Mouse (Mus musculus): Measurements from ENCODE around the gene Arhgap23. TPM values are rescaled to one million over a fixed set of nuclear protein-coding genes. Genes with fewer than 3 reads are reported as not detected.

Gene Arhgap23
- polyA plus RNA-seq, 1 experiment from 2014 or later = 5.0 TPM

GRCm38 (mm10) chr11:97513066-97513465, 97.7 kb downstream of the Arhgap23 start:
- no peak for DNase-seq (ENCODE audit: low spot score)
- H3K27ac ChIP-seq (ENCODE audit: low read depth) = no peak overlapping the region
- no peaks in the 10 kb centered on the region; the same call in 1 of the 2 replicates for H3K4me1 ChIP-seq (replicated peaks; ENCODE audit: control insufficient read depth, insufficient read depth, low read length)
- no peak overlapping the region for H3K4me3 ChIP-seq (ENCODE audit: low read depth, low read length)
- WGBS = 81% methylated on average over 3 of the region's 3 CpGs
- H3K9me3 ChIP-seq (ENCODE audit: control insufficient read depth, low read length) = no peaks in the 10 kb centered on the region
- no peaks in the 10 kb centered on the region for H3K36me3 ChIP-seq (ENCODE audit: control insufficient read depth, insufficient read depth, low read length)
- no peak overlapping the region for H3K9ac ChIP-seq (ENCODE audit: low read length)
- no peak overlapping the region for H3K4me2 ChIP-seq (ENCODE audit: low read length)
- H3K27me3 ChIP-seq (replicated peaks; ENCODE audit: control insufficient read depth, insufficient read depth, low read length) = no peaks in the 10 kb centered on the region; the same call in 1 of the 2 replicates
- ATAC-seq (replicated peaks; ENCODE audit: low FRiP score, low TSS enrichment, low read depth) = no peak

- no peak for ATAC-seq (replicated peaks; ENCODE audit: low FRiP score, low TSS enrichment, low read depth)
These were observed 105.2 kb downstream of the Arhgap23 start for GRCm38 (mm10) chr11:97520541-97520940.

GRCm38 (mm10) chr11:97521741-97522474, 106.6 kb downstream of the Arhgap23 start:
- Histone ChIP-seq H3K27me3 (replicated peaks; ENCODE audit: control insufficient read depth, insufficient read depth, low read length) (no peaks in the 10 kb centered on the region), H3K4me1 (replicated peaks; ENCODE audit: control insufficient read depth, insufficient read depth, low read length) (peaks cover 9% of the 10 kb centered on the region; the same call in 1 of the 2 replicates), H3K4me2 (ENCODE audit: low read length) (no peak overlapping the region), H3K36me3 (ENCODE audit: control insufficient read depth, insufficient read depth, low read length) (no peaks in the 10 kb centered on the region), H3K4me3 (ENCODE audit: low read depth, low read length) (no peak overlapping the region), H3K9ac (ENCODE audit: low read length) (no peak overlapping the region), H3K9me3 (ENCODE audit: control insufficient read depth, low read length) (no peaks in the 10 kb centered on the region), H3K27ac (ENCODE audit: low read depth) (no peak overlapping the region)
- ATAC-seq (replicated peaks; ENCODE audit: low FRiP score, low TSS enrichment, low read depth) = no peak
- no peak for DNase-seq (ENCODE audit: low spot score)
- 81% methylated on average over 29 of the region's 29 CpGs for WGBS

More at GRCm38 (mm10) chr11:97520541-97520940, 105.2 kb downstream of the Arhgap23 start:
- WGBS = 94% methylated on average over 7 of the region's 7 CpGs
- H3K4me2 ChIP-seq (ENCODE audit: low read length) = no peak overlapping the region
- H3K4me1 ChIP-seq (replicated peaks; ENCODE audit: control insufficient read depth, insufficient read depth, low read length) = peaks cover 9% of the 10 kb centered on the region; the same call in 1 of the 2 replicates
- no peaks in the 10 kb centered on the region for H3K27me3 ChIP-seq (replicated peaks; ENCODE audit: control insufficient read depth, insufficient read depth, low read length)
- no peak for DNase-seq (ENCODE audit: low spot score)
- H3K36me3 ChIP-seq (ENCODE audit: control insufficient read depth, insufficient read depth, low read length) = no peaks in the 10 kb centered on the region
- H3K4me3 ChIP-seq (ENCODE audit: low read depth, low read length) = no peak overlapping the region
- no peak overlapping the region for H3K9ac ChIP-seq (ENCODE audit: low read length)
- H3K9me3 ChIP-seq (ENCODE audit: control insufficient read depth, low read length) = no peaks in the 10 kb centered on the region
- no peak overlapping the region for H3K27ac ChIP-seq (ENCODE audit: low read depth)

GRCm38 (mm10) chr11:97523107-97523506, 107.8 kb downstream of the Arhgap23 start:
- no peak for ATAC-seq (replicated peaks; ENCODE audit: low FRiP score, low TSS enrichment, low read depth)
- Histone ChIP-seq H3K36me3 (ENCODE audit: control insufficient read depth, insufficient read depth, low read length) (no peaks in the 10 kb centered on the region), H3K4me2 (ENCODE audit: low read length) (no peak overlapping the region), H3K9me3 (ENCODE audit: control insufficient read depth, low read length) (no peaks in the 10 kb centered on the region), H3K27me3 (replicated peaks; ENCODE audit: control insufficient read depth, insufficient read depth, low read length) (no peaks in the 10 kb centered on the region), H3K9ac (ENCODE audit: low read length) (no peak overlapping the region), H3K4me3 (ENCODE audit: low read depth, low read length) (no peak overlapping the region), H3K4me1 (replicated peaks; ENCODE audit: control insufficient read depth, insufficient read depth, low read length) (peaks cover 9% of the 10 kb centered on the region; the same call in 1 of the 2 replicates), H3K27ac (ENCODE audit: low read depth) (no peak overlapping the region)
- DNase-seq (ENCODE audit: low spot score) = no peak
- 79% methylated on average over 14 of the region's 14 CpGs for WGBS

- Histone ChIP-seq H3K27ac (ENCODE audit: low read depth) (no peak overlapping the region), H3K4me1 (replicated peaks; ENCODE audit: control insufficient read depth, insufficient read depth, low read length) (peaks cover 9% of the 10 kb centered on the region; the same call in 1 of the 2 replicates), H3K27me3 (replicated peaks; ENCODE audit: control insufficient read depth, insufficient read depth, low read length) (no peaks in the 10 kb centered on the region), H3K9ac (ENCODE audit: low read length) (no peak overlapping the region), H3K4me2 (ENCODE audit: low read length) (no peak overlapping the region), H3K9me3 (ENCODE audit: control insufficient read depth, low read length) (no peaks in the 10 kb centered on the region), H3K4me3 (ENCODE audit: low read depth, low read length) (no peak overlapping the region), H3K36me3 (ENCODE audit: control insufficient read depth, insufficient read depth, low read length) (no peaks in the 10 kb centered on the region)
- 13% methylated on average over 1 of the region's 1 CpGs for WGBS
- no peak for ATAC-seq (replicated peaks; ENCODE audit: low FRiP score, low TSS enrichment, low read depth)
- no peak for DNase-seq (ENCODE audit: low spot score)
These were observed 108.5 kb downstream of the Arhgap23 start for GRCm38 (mm10) chr11:97523827-97524261.

GRCm38 (mm10) chr11:97524306-97524705, 109.0 kb downstream of the Arhgap23 start:
- Histone ChIP-seq H3K4me2 (ENCODE audit: low read length) (no peak overlapping the region), H3K9me3 (ENCODE audit: control insufficient read depth, low read length) (no peaks in the 10 kb centered on the region), H3K4me3 (ENCODE audit: low read depth, low read length) (no peak overlapping the region), H3K9ac (ENCODE audit: low read length) (no peak overlapping the region), H3K36me3 (ENCODE audit: control insufficient read depth, insufficient read depth, low read length) (no peaks in the 10 kb centered on the region), H3K4me1 (replicated peaks; ENCODE audit: control insufficient read depth, insufficient read depth, low read length) (peaks cover 9% of the 10 kb centered on the region; the same call in 1 of the 2 replicates), H3K27me3 (replicated peaks; ENCODE audit: control insufficient read depth, insufficient read depth, low read length) (no peaks in the 10 kb centered on the region), H3K27ac (ENCODE audit: low read depth) (no peak overlapping the region)
- 44% methylated on average over 9 of the region's 9 CpGs for WGBS
- DNase-seq (ENCODE audit: low spot score) (no peak), ATAC-seq (replicated peaks; ENCODE audit: low FRiP score, low TSS enrichment, low read depth) (no peak)

GRCm38 (mm10) chr11:97525313-97525712, 110.0 kb downstream of the Arhgap23 start:
- no peak overlapping the region for H3K27ac ChIP-seq (ENCODE audit: low read depth)
- WGBS = 80% methylated on average over 6 of the region's 6 CpGs
- DNase-seq (ENCODE audit: low spot score) = no peak
- H3K4me2 ChIP-seq (ENCODE audit: low read length) = no peak overlapping the region
- no peaks in the 10 kb centered on the region for H3K36me3 ChIP-seq (ENCODE audit: control insufficient read depth, insufficient read depth, low read length)
- H3K4me1 ChIP-seq (replicated peaks; ENCODE audit: control insufficient read depth, insufficient read depth, low read length) = peaks cover 9% of the 10 kb centered on the region; the same call in 1 of the 2 replicates
- H3K9me3 ChIP-seq (ENCODE audit: control insufficient read depth, low read length) = no peaks in the 10 kb centered on the region
- H3K27me3 ChIP-seq (replicated peaks; ENCODE audit: control insufficient read depth, insufficient read depth, low read length) = no peaks in the 10 kb centered on the region
- H3K4me3 ChIP-seq (ENCODE audit: low read depth, low read length) = no peak overlapping the region
- no peak overlapping the region for H3K9ac ChIP-seq (ENCODE audit: low read length)
- no peak for ATAC-seq (replicated peaks; ENCODE audit: low FRiP score, low TSS enrichment, low read depth)

- Histone ChIP-seq H3K4me1 (replicated peaks; ENCODE audit: control insufficient read depth, insufficient read depth, low read length) (peaks cover 16% of the 10 kb centered on the region; the same call in 1 of the 2 replicates), H3K4me2 (ENCODE audit: low read length) (no peak overlapping the region), H3K27me3 (replicated peaks; ENCODE audit: control insufficient read depth, insufficient read depth, low read length) (peaks cover 16% of the 10 kb centered on the region), H3K9ac (ENCODE audit: low read length) (no peak overlapping the region), H3K4me3 (ENCODE audit: low read depth, low read length) (no peak overlapping the region), H3K9me3 (ENCODE audit: control insufficient read depth, low read length) (no peaks in the 10 kb centered on the region), H3K36me3 (ENCODE audit: control insufficient read depth, insufficient read depth, low read length) (no peaks in the 10 kb centered on the region), H3K27ac (ENCODE audit: low read depth) (no peak overlapping the region)
- ATAC-seq (replicated peaks; ENCODE audit: low FRiP score, low TSS enrichment, low read depth) = no peak
- 66% methylated on average over 18 of the region's 18 CpGs for WGBS
- DNase-seq (ENCODE audit: low spot score) = no peak
These were observed 113.0 kb downstream of the Arhgap23 start for GRCm38 (mm10) chr11:97528282-97528808.

Measured in intestine, embryonic 14.5 days (tissue).